Mouse (Mus musculus) thymus, adult 2 months (tissue): ENCODE results near the gene Rad21l.

Source experiments
- CTCF ChIP-seq: fragments of 200-500 bp; IDR thresholded peaks from 2 replicates; pipeline ENCODE4 v1.5.1; 2012; ENCODE audit warnings: mild to moderate bottlenecking, control low read depth, low read length, moderate library complexity, borderline replicate concordance; ENCODE audit not compliant: control insufficient read depth, poor library complexity, insufficient read depth; ENCODE audit errors: extremely low read depth
- POLR2A ChIP-seq: fragments of 200-500 bp; IDR thresholded peaks from 2 replicates; pipeline ENCODE4 v1.6.1; 2012; ENCODE audit warnings: mild to moderate bottlenecking, low read length, control low read depth, moderate library complexity; ENCODE audit not compliant: control insufficient read depth, poor library complexity, insufficient read depth; ENCODE audit errors: extremely low read depth

DNA sequence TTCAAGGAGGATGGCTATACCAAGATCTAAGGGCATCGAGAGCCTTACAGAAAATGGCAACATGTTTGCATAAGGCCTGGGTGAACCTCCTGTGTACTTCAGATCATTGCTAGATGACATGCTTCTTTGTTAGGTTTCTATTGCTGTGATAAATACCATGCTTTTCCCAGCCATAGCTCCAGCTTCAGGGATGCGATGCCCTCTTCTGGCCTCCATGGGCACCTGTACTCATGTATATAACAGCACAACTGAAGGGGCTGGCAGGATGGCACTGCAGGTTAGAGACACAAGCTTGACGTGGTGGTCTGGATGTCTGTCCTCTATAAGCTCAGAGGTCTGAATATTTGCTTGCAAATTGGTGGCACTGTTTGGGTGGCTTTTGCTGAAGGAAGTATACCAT, 14.0 kb upstream of the Rad21l start:
- TF ChIP-seq POLR2A, result no peak
- no peak for TF ChIP-seq CTCF
